Mouse (Mus musculus) erythroblast, embryonic 14.5 days (primary cell): ENCODE measurements at regions not wholly inside any gene's neighbourhood (a gene's known extent, or its start where the extent isn't known, plus 50 kb on each side); places are given as distances from the start of the nearest gene placed in this dataset.
"Not testable (repeated sequence)": the region's sequence is repeated elsewhere in the genome, so short reads cannot be mapped to it uniquely, and the experiment has no call there.

Experiments used
- H3K27me3 ChIP-seq: 2 replicates; pipeline ENCODE4 v1.6.1; 2012; ENCODE audit warnings: inconsistent platforms; ENCODE audit not compliant: control insufficient read depth
- H3K36me3 ChIP-seq: 2 replicates; pipeline ENCODE4 v1.6.1; 2012; ENCODE audit warnings: mild to moderate bottlenecking, inconsistent platforms; ENCODE audit not compliant: control insufficient read depth
- H3K4me1 ChIP-seq: 2 replicates; pipeline ENCODE4 v1.6.1; 2012; ENCODE audit warnings: inconsistent platforms; ENCODE audit not compliant: control insufficient read depth
- H3K4me3 ChIP-seq: replicated peaks from 2 replicates; pipeline ENCODE3; 2012; ENCODE audit warnings: moderate library complexity, mild to moderate bottlenecking, inconsistent platforms
- H3K9me3 ChIP-seq: 2 replicates; pipeline ENCODE4 v1.6.1; 2012; ENCODE audit warnings: low read length, inconsistent platforms, mixed read lengths; ENCODE audit not compliant: control insufficient read depth
- GATA1 ChIP-seq: IDR thresholded peaks from 2 replicates; pipeline ENCODE4 v1.6.1; 2012; ENCODE audit warnings: low read length, inconsistent platforms, mixed read lengths
- TAL1 ChIP-seq: IDR thresholded peaks from 3 replicates; pipeline ENCODE4 v1.6.1; 2012; ENCODE audit warnings: low read length, inconsistent platforms, mixed read lengths

DNA sequence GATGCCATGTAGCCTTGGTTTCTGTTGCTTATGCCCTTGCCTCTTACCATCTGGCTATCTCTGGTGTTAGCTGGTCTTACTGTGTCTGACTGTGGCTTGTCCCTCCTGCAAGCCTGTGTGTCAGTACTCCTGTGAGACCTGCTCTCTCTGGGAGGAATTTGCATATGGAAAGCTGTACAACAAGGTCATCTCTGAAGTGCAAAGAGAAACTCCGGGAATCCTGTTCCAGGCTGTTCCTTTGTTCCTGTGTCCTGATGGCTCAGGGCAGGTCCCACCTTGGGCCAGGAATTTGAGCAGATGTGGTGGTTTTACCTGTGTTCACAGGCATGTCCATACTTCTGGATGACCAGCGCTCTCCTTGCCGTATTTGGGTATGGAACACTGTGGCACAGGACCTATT, 218.6 kb upstream of the Nsun6 start:
- Histone ChIP-seq H3K9me3 (no peaks in the 10 kb centered on the region), H3K27me3 (no peaks in the 10 kb centered on the region), H3K4me3 (no peak overlapping the region), H3K4me1 (no peaks in the 10 kb centered on the region), H3K36me3 (no peaks in the 10 kb centered on the region)
- TF ChIP-seq GATA1 (no peak), TAL1 (no peak)

DNA sequence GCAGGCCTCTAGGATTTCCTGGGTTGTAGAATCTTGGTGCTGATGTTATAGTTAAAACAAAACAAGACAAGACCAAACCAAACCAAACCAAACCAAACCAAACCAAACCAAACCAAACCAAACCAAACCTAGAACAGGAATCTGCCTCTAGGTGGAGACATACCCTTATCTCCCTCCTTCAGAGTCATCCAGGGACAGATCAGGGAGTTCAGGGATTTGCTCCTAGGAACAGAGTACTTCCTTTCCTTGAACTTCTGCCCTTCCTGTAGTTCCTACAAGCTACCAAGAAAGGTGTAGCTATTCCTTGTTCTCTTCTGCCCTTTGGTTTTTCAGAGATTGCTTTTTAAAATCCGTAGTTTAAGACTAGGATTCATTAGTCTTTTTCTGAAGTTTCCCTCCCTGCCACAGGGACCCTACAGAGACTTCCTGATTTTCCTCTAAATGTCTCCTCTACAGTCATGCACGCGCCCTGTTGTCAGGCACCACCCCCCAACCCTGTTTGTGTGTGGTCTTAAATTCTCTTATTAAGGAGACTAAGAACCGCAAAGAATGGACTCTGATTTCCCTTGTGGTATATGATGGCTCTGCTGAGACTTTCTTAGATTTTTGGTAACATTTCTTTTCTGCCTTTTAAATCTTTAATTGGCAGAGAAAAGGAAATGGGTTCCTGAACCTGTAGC, 205.8 kb upstream of the Nsun6 start:
- Histone ChIP-seq H3K36me3 (no peaks in the 10 kb centered on the region), H3K9me3 (no peaks in the 10 kb centered on the region), H3K27me3 (no peaks in the 10 kb centered on the region), H3K4me3 (no peak overlapping the region), H3K4me1 (no peaks in the 10 kb centered on the region)
- TF ChIP-seq GATA1 (no peak), TAL1 (no peak)

- not testable (repeated sequence) for H3K27me3 ChIP-seq, H3K36me3 ChIP-seq
These were observed 187.4 kb upstream of the Nsun6 start for GRCm38 (mm10) chr2:15242276-15242675.

DNA sequence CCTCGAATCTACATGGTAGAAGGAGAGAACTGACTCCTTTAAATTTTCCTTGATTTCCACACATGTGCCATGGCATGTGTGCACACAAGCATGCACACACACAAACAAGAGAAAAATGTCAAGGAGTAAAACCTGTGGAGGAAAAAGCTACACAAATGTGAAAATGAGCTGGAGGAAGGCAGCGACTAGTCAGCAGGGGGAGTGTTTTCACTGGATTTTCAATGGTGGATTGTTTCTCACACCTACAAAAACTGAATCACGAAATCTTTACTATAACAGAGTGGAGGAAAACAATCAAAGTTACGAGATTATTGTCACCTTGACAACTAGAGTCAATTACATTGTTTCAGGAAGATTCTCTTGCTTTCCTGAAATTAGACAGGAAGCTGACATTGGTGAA, 167.0 kb upstream of the Nsun6 start:
- TF ChIP-seq GATA1: no peak
- no peak for TF ChIP-seq TAL1
- Histone ChIP-seq H3K4me3 (no peak overlapping the region), H3K36me3 (no peaks in the 10 kb centered on the region), H3K4me1 (no peaks in the 10 kb centered on the region), H3K27me3 (no peaks in the 10 kb centered on the region), H3K9me3 (no peaks in the 10 kb centered on the region)

More at GRCm38 (mm10) chr2:15242276-15242675, 187.4 kb upstream of the Nsun6 start:
- not testable (repeated sequence) for H3K9me3 ChIP-seq, H3K4me1 ChIP-seq, H3K4me3 ChIP-seq

GRCm38 (mm10) chr2:15188091-15188490, 133.2 kb upstream of the Nsun6 start:
- 0 out of 2 replicates have a peak, but pooled peaks cover 2% of the 10 kb centered on the region for H3K9me3 ChIP-seq
- TF ChIP-seq GATA1 (no peak), TAL1 (no peak)
- H3K4me3 ChIP-seq: no peak overlapping the region
- H3K4me1 ChIP-seq: no peaks in the 10 kb centered on the region
- H3K27me3 ChIP-seq: no peaks in the 10 kb centered on the region
- H3K36me3 ChIP-seq: no peaks in the 10 kb centered on the region

- Histone ChIP-seq H3K4me1 (no peaks in the 10 kb centered on the region), H3K36me3 (no peaks in the 10 kb centered on the region), H3K27me3 (no peaks in the 10 kb centered on the region), H3K9me3 (no peaks in the 10 kb centered on the region), H3K4me3 (no peak overlapping the region)
- TF ChIP-seq TAL1 (no peak), GATA1 (no peak)
These were observed 126.1 kb upstream of the Nsun6 start for GRCm38 (mm10) chr2:15181000-15181399.

DNA sequence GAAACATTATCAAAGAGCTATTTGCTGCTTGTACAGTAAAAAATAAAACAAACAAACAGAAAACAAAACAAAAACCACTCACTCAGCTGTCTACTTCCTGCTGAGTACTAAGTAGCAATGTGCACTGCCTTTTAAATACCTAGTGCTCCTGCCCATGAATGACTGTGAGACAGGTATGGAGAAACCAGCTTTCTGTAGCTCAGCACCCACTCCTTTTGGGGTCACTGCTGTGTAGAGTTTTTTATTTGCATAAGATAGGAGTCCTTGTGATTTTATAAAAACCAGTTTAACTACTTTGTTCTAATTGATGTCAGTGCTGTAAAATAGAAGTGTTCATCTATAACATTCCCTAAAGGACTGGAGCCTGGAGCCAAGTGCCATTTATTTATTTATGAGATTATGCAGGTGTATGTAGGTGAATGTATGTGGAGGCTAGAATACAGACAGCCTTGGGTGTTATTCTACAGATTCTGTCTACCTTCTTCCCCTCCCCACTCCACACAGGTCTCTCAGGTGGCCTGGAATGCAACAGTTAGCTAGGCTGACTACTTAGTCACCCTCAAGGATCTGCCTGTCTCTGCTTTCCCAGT, 111.7 kb upstream of the Nsun6 start:
- Histone ChIP-seq H3K9me3 (no peaks in the 10 kb centered on the region), H3K36me3 (no peaks in the 10 kb centered on the region), H3K4me1 (peaks cover 45% of the 10 kb centered on the region), H3K27me3 (no peaks in the 10 kb centered on the region), H3K4me3 (no peak overlapping the region)
- TF ChIP-seq GATA1 (no peak), TAL1 (no peak)

- no peak overlapping the region for H3K4me3 ChIP-seq
These were observed 111.0 kb upstream of the Nsun6 start for GRCm38 (mm10) chr2:15165830-15166229.

GRCm38 (mm10) chr2:15163732-15164418, 109.0 kb upstream of the Nsun6 start:
- no peaks in the 10 kb centered on the region for H3K27me3 ChIP-seq
- no peaks in the 10 kb centered on the region for H3K36me3 ChIP-seq
- peak overlapping the region; percentile 14 for H3K4me3 ChIP-seq
- TF ChIP-seq TAL1 (peak; percentile 78), GATA1 (peak; percentile 59)
- H3K9me3 ChIP-seq: no peaks in the 10 kb centered on the region
- H3K4me1 ChIP-seq: peaks cover 50% of the 10 kb centered on the region

More at GRCm38 (mm10) chr2:15165830-15166229, 111.0 kb upstream of the Nsun6 start:
- no peaks in the 10 kb centered on the region for H3K36me3 ChIP-seq
- H3K27me3 ChIP-seq: no peaks in the 10 kb centered on the region
- H3K4me1 ChIP-seq: peaks cover 45% of the 10 kb centered on the region
- TF ChIP-seq TAL1 (no peak), GATA1 (no peak)
- no peaks in the 10 kb centered on the region for H3K9me3 ChIP-seq
